Mouse (Mus musculus): ENCODE measurements at regions not wholly inside any gene's neighbourhood (a gene's known extent, or its start where the extent isn't known, plus 50 kb on each side); places are given as distances from the start of the nearest gene placed in this dataset.
"Not testable (repeated sequence)": the region's sequence is repeated elsewhere in the genome, so short reads cannot be mapped to it uniquely, and the experiment has no call there.

GRCm38 (mm10) chr1:47285639-47286038 lies 393.0 kb upstream of the Slc39a10 start:
- peak; percentile 24 to 41 for DNase-seq

GRCm38 (mm10) chr1:47278321-47279020 lies 385.8 kb upstream of the Slc39a10 start:
- DNase-seq = peak; percentile 57 to 66

- DNase-seq = peak; percentile 72 to 85
Observed at GRCm38 (mm10) chr1:47277839-47278238, 385.2 kb upstream of the Slc39a10 start.

- no peak for DNase-seq
Observed at GRCm38 (mm10) chr1:47272131-47272530, 379.5 kb upstream of the Slc39a10 start.

- no peak for DNase-seq
Observed at GRCm38 (mm10) chr1:47263611-47264010, 371.0 kb upstream of the Slc39a10 start.

GRCm38 (mm10) chr1:47261505-47262130 lies 369.0 kb upstream of the Slc39a10 start:
- DNase-seq = no peak

- peak; percentile 34 to 61 for DNase-seq
Observed at GRCm38 (mm10) chr1:47250706-47251105, 358.1 kb upstream of the Slc39a10 start.

GRCm38 (mm10) chr1:47217088-47217487 lies 324.4 kb upstream of the Slc39a10 start:
- peak in 1 of 2 experiments; percentile 1 for DNase-seq

GRCm38 (mm10) chr1:47216419-47217002 lies 323.9 kb upstream of the Slc39a10 start:
- no peak for DNase-seq

- no peak for DNase-seq
Observed at GRCm38 (mm10) chr1:47213476-47213875, 320.8 kb upstream of the Slc39a10 start.

GRCm38 (mm10) chr1:47193001-47193400 lies 300.3 kb upstream of the Slc39a10 start:
- no peak for DNase-seq

- no peak for DNase-seq
Observed at GRCm38 (mm10) chr1:47164417-47164816, 271.8 kb upstream of the Slc39a10 start.

GRCm38 (mm10) chr1:47163808-47164410 lies 271.3 kb upstream of the Slc39a10 start:
- no peak for DNase-seq

- DNase-seq = peak; percentile 1 to 2
Observed at GRCm38 (mm10) chr1:47130031-47130430, 237.4 kb upstream of the Slc39a10 start.

GRCm38 (mm10) chr1:47119636-47120035 lies 227.0 kb upstream of the Slc39a10 start:
- peak in 1 of 2 experiments; percentile 3 for DNase-seq

GRCm38 (mm10) chr1:47116681-47117080 lies 224.0 kb upstream of the Slc39a10 start:
- not testable (repeated sequence) for DNase-seq

GRCm38 (mm10) chr1:47112494-47112893 lies 219.8 kb upstream of the Slc39a10 start:
- no peak for DNase-seq

GRCm38 (mm10) chr1:47104055-47104454 lies 211.4 kb upstream of the Slc39a10 start:
- no peak for DNase-seq

- no peak for DNase-seq
Observed at GRCm38 (mm10) chr1:47103321-47103988, 210.8 kb upstream of the Slc39a10 start.

- DNase-seq = no peak
Observed at GRCm38 (mm10) chr1:47097084-47097996, 204.7 kb upstream of the Slc39a10 start.

GRCm38 (mm10) chr1:47094498-47094897 lies 201.8 kb upstream of the Slc39a10 start:
- peak; percentile 16 to 47 for DNase-seq

Data from cerebellum, postnatal 14 days (tissue).